Mouse (Mus musculus) thymus, postnatal 10 days (tissue): Measurements from ENCODE around the gene Catsper3.

Source experiments
- DNase-seq, 2 experiments: peaks; one replicate each; pipeline ENCODE4 v3.0.0; 2021; ENCODE audit warnings: low spot score in 2 of 2

Gene Catsper3

GRCm38 (mm10) chr13:55826796-55827678 is 42.7 kb downstream of the Catsper3 start:
- no peak for DNase-seq

DNA sequence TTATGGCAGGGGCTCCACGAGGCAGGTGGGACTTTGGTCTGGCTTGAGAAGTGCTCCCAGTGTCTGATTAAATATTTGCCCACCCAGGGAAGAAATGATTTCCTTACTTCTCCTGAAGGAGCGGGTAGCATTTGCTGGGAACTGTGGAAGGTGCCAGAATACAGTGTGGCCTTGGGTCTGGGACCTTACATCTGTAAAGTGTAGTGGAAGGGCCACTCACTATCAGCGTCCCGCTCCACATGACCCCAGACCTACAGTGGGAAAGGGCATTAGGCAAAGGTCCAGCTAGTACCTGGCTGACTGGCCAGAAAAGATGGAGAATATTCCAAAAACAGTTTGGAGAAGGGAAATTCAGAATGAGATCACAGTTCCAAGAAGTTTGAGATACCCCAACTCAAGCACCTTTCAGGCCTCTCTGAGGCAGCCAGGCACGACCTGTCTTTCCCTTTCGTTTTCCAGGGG is 43.3 kb downstream of the Catsper3 start:
- DNase-seq: no peak

GRCm38 (mm10) chr13:55828141-55829017 is 44.0 kb downstream of the Catsper3 start:
- no peak for DNase-seq

DNA sequence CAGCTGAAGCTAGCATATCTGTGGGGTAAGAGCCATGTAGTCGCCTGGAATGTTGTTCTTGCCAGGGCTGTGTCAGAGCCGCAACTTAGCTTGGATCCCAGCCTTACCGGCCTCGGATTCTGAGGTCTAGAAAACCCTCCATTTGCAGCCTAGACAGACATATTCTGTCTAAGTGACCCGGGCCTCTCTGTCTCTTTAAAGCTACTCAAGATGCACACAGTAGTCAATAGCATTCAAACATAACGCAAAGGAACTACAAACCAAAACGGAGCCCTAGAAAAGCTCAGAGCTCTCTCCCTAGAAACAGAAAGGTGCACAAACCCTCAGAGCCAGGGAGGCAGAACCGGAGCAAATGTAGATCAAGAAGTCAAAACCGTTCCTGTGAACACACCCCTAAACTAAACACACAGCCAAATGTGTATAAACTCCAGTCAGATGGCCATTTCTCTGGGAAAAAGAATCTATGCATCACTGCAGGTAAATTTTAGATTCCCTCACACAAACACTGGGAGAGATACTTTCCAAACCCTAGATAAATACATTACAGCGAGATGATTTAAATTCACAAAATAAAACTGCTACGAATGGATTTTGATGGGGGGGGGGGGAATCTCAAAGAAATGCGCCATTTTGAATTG is 44.8 kb downstream of the Catsper3 start:
- no peak for DNase-seq

GRCm38 (mm10) chr13:55830081-55830832 is 45.9 kb downstream of the Catsper3 start:
- no peak for DNase-seq

- DNase-seq: no peak
Measured at GRCm38 (mm10) chr13:55830833-55831721, 46.7 kb downstream of the Catsper3 start.

- DNase-seq: no peak
Measured at GRCm38 (mm10) chr13:55831722-55832160, 47.4 kb downstream of the Catsper3 start.

DNA sequence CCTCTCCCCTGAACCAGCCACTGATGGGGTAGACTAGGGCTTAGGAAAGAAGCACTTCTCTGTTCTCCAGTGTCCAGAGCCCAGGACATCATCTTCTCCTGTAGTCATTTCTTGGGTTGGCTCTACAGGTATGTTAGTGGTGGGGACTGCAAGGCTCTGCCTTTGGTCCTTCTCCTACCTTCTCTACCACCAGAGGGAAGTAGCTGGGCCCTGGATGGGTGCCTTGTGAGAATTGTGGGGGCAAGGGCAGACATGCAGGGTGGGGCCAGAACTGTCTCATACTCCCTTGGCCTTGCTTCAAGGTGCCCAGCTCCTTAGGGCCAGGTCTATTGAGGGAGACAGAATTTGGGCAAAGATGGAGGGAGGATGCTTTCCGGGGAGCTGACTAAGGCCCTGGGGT is 48.2 kb downstream of the Catsper3 start:
- DNase-seq: no peak

DNA sequence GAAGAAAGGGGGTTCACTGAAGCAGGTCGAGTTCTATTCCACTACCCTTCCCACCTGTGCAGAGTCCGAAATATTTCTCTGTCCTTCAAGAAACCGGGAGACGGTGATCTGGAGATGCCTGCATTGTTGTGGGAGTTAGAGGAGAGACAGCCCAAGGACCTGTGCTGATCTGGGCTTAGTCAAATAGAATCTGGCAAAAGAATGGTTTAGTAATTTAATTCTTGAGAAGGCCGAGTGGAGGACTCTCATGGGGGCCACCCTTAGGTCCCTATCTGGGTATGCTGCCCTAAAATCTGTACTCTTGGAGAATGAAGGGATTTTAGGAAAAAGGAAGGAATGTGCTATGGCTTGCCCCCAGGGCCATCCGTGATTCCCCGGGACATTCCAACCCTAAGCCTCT is 49.6 kb downstream of the Catsper3 start:
- DNase-seq: no peak

GRCm38 (mm10) chr13:55834667-55835066 is 50.3 kb downstream of the Catsper3 start:
- DNase-seq: no peak

DNA sequence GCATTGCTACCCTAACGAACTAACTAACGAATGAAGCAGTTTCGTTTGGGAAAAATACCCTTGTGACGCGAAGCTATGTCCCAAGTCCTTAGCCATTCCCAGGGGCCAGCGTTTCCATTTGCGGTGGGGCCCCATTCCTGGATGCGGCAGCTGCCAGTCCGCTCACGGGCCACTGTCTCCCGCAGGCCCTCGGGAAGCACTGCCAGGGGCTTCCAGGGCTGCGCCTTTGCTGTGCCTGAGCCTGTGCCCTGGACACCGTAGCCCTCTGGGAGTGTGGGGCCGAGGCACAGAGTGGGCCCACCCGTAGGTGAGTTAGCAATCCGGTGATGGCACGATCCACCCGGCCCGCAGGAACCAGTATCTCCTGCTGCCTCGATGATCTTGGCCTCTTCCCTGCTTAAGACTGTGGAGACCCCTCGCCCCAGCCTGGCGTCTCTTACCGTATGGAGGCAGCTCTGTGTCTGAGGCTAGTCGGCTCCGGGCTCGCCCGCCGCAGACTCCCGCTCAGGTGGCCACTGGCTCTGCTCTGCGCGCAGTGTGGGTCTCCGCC is 51.3 kb downstream of the Catsper3 start:
- DNase-seq: no peak

DNA sequence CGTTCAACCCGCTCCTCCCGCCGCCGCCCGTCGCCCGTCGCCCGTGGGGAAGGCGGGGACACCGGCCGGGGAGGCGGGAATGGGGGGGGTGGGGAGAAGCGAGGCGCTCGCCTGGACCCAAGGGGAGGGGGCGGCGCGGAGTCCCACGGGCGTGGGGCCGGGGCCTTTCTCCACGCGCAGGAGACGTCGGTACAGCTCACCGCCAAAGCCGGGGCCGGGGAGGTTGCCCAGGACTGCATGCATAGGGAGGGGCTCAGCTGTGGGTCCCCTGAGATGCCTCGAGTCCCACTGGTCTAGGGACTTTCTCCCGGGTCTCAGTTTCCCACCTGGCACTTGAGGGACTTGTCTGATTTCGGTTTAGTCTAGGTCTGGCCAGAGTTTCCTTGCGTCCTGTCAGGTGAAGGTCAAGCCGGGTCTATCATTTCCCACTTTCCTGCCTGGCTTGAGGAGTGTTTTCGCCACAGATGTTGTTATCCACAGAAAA is 51.8 kb downstream of the Catsper3 start, which contains the start of gene Pitx1:
TSS of gene Pitx1 (minus strand) at position 51 of the 484 bp plus-strand sequence.
- DNase-seq: no peak

GRCm38 (mm10) chr13:55836786-55837780 is 52.7 kb downstream of the Catsper3 start:
- no peak for DNase-seq

DNA sequence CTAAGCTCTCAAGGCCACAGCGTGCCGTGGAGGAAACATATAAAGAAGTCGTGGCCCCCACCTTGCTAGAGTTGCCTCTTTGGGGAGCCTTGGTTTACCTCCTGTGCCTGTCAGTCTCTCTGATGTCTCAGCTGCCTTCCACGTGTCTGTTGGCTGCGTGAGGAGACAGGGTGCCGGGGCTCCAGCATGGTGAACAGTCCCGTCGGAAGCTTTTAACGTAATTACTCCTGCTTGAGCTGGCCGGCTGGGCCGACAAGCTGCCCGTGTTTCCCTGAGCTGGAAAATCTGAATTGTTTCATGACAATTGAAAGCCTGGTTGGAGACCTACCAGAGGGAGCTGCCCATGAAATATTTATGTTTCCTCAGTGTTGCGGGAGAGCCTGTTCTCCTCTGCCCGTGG is 55.9 kb downstream of the Catsper3 start:
- DNase-seq: no peak

DNA sequence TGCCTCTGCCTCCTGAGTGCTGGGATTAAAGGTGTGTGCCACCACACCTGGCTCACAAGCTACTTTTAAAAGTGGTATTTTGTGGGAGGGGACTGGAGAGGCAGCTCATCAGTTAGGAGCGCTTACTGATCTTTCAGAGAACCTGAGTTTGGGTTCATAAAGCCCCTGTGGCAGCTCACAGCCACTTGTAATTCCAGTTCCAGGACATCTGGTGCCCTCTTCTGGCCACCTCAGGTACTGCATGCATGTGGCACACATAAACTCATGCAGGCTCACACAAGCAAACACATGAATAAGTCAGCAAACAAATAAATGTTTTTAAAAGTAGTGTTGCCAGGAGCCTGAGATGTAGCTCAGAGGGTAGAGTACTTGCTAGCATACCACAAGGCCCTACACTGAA is 59.3 kb downstream of the Catsper3 start:
- DNase-seq: no peak

GRCm38 (mm10) chr13:55847805-55848204 is 63.4 kb downstream of the Catsper3 start:
- DNase-seq: no peak

DNA sequence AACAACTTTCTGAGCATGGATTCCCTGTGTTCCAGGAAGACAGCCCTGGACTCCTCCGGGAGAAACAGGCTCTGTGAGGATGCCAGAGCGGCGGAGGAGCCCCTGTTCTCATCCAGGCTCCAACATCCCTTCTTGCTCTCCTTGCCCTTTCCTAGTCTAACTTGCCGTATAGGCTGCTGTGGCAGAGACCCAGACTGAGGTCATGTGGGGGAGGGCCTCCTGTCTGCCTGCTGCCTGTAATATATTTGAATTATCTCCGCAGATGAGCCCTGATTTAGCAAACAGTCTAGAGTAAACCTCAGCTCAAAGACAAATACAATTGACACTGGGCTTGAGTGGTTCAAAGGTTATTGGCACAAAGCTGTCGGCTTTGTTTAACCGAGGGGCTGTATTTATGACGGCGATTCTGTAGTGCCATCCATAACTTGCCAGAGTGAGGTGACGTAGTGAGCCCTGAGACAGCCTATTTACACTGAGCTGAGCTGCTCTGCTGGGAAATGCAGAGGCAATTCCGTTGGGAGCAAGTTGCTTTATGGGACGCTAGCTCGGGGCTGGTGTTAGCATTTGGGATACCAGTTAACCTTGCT is 64.3 kb downstream of the Catsper3 start:
- DNase-seq: no peak

- no peak for DNase-seq
Measured at GRCm38 (mm10) chr13:55850726-55851125, 66.4 kb downstream of the Catsper3 start.
